Mouse (Mus musculus) liver, embryonic 16.5 days (tissue): ENCODE data around the gene Dvl2. TPM values are rescaled to one million over a fixed set of nuclear protein-coding genes. Genes with fewer than 3 reads are reported as not detected.

ENCODE experiments used
- ATAC-seq: fragments of 200-750 bp; cut with Nextera tagmentation; 2 replicates; pipeline ENCODE4 v1.8.0; 2017; ENCODE audit warnings: low read depth, mild to moderate bottlenecking, moderate number of reproducible peaks, moderate library complexity
- H3K27ac ChIP-seq: fragments of 300-500 bp; sonication (generic); 2 replicates; pipeline ENCODE4 v1.5.1; 2014; ENCODE audit warnings: mild to moderate bottlenecking, low read length
- H3K27me3 ChIP-seq: fragments of 300-500 bp; sonication (generic); 2 replicates; pipeline ENCODE4 v1.6.1; 2014; ENCODE audit warnings: low read depth, low read length, mixed read lengths; ENCODE audit not compliant: control insufficient read depth, insufficient read depth
- H3K36me3 ChIP-seq: fragments of 300-500 bp; sonication (generic); 2 replicates; pipeline ENCODE4 v1.6.1; 2014; ENCODE audit warnings: mild to moderate bottlenecking; ENCODE audit not compliant: control insufficient read depth, insufficient read depth
- H3K4me1 ChIP-seq: fragments of 300-500 bp; sonication (generic); 2 replicates; pipeline ENCODE4 v1.6.1; 2014; ENCODE audit warnings: low read depth, low read length, mixed read lengths; ENCODE audit not compliant: control insufficient read depth
- H3K4me2 ChIP-seq: fragments of 300-500 bp; sonication (generic); 2 replicates; pipeline ENCODE4 v1.6.1; 2014; ENCODE audit warnings: low read depth, low read length, mixed read lengths
- H3K4me3 ChIP-seq: fragments of 300-500 bp; sonication (generic); 2 replicates; pipeline ENCODE4 v1.5.1; 2014; ENCODE audit warnings: low read depth, mild to moderate bottlenecking, low read length
- H3K9ac ChIP-seq: fragments of 300-500 bp; sonication (generic); 2 replicates; pipeline ENCODE4 v1.6.1; 2014; ENCODE audit warnings: low read depth, low read length
- H3K9me3 ChIP-seq: fragments of 300-500 bp; sonication (generic); replicated peaks from 2 replicates; pipeline ENCODE4 v1.6.1; 2016; ENCODE audit warnings: low read length; ENCODE audit not compliant: control insufficient read depth
- WGBS: fragments of 180-500 bp; shearing (Covaris S2); extraction: QIAGEN DNeasy Blood & Tissue Kit; methylation state at CpG from one replicate; pipeline ENCODE4 v1.1.7; 2014; ENCODE audit not compliant: insufficient replicate concordance; 5-methylcytosine and 5-hydroxymethylcytosine counted together
- polyA plus RNA-seq: library from polyadenylated mRNA; unstranded; fragments of >200 nt; fragmentation: Nextera tagmentation; extraction: Ambion mirVana; gene quantifications from 2 replicates; pipeline ENCODE4 v1.2.1, GENCODE M21; 2015

Dvl2 gene
- polyA plus RNA-seq, 1 experiment from 2014 or later, result 5.1 TPM

DNA sequence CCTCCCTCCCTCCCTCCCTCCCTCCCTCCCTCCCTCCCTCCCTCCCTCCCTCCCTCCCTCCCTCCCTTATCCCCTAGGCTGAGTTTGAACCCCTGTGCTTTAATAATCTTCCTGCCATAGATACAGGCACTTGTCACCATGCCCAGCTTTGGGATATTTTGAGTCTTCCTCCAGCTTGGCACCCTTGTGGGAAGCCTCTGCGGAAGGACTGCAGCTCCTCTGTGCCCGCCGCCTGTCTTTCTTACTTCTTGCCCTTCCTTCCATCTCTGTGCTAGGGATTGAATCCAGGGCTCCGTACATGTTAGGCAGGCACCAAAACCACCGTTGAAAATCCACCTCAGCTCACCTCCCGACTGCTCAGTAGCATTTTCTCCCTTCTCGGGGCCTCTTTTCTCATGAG, 39.8 kb downstream of the Dvl2 start:
- Histone ChIP-seq H3K4me1 (no peaks in the 10 kb centered on the region), H3K9me3 (no peaks in the 10 kb centered on the region), H3K36me3 (no peaks in the 10 kb centered on the region), H3K27me3 (no peaks in the 10 kb centered on the region), H3K4me3 (no peak overlapping the region), H3K27ac (no peak overlapping the region), H3K4me2 (no peak overlapping the region), H3K9ac (no peak overlapping the region)
- WGBS, result 52% methylated on average over 7 of the region's 7 CpGs
- no peak for ATAC-seq

DNA sequence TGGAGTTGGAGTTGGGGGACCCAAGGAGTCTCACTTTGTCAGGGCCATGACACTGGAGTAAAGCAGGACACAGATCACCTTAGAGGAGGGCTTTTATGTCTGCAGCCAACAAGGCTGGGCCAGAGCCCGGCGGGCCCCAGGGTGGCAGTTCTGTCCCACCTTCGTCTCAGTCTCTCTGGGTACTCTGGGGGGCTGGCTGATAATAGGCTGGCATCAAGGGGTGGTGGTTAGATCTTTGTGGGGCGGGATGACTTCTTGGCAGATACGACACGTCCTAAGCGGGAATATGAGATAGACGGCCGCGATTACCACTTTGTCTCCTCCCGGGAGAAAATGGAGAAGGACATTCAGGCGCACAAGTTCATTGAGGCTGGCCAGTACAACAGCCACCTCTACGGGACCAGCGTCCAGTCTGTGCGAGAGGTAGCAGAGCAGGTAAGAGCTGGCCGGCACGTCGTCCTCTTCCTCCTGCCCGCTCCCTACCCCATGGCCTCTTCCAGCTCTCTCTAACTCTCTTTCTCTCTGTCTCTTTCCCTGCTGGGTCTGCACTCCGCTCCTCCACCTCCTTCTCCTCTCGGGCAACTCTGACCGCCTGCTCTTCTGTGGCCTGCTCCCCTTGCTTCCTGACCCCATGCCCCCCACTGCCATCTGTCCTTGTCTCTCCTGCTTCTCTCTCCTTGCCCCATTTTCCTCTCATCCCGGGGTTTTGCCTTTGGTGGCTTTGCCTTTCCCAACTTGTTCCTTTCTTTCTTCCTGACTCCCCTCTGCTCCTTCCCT, 42.1 kb downstream of the Dvl2 start:
- 82% methylated on average over 22 of the region's 23 CpGs for WGBS
- H3K36me3 ChIP-seq, result no peaks in the 10 kb centered on the region
- no peak overlapping the region for H3K9ac ChIP-seq
- H3K9me3 ChIP-seq, result no peaks in the 10 kb centered on the region
- no peaks in the 10 kb centered on the region for H3K4me1 ChIP-seq
- no peak overlapping the region for H3K4me3 ChIP-seq
- ATAC-seq, result no peak
- no peak overlapping the region for H3K4me2 ChIP-seq
- H3K27ac ChIP-seq, result no peak overlapping the region
- no peaks in the 10 kb centered on the region for H3K27me3 ChIP-seq

DNA sequence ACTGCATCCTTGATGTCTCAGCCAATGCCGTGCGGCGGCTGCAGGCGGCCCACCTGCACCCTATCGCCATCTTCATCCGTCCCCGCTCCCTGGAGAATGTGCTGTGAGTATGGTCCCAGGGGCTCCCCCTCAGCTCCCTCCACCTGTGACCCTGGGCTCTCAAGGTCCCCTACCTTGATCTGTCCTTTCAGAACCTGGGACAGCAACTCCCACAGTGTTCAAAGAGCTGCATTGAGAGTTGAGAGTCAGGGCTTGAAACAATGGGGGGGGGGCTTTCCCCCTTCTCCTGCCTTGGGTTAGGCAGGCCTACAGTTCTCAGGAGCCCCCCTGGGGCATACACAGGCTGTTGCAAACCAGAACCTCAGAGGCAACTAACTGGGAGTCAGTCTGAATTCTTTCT, 43.3 kb downstream of the Dvl2 start:
- H3K9ac ChIP-seq, result no peak overlapping the region

DNA sequence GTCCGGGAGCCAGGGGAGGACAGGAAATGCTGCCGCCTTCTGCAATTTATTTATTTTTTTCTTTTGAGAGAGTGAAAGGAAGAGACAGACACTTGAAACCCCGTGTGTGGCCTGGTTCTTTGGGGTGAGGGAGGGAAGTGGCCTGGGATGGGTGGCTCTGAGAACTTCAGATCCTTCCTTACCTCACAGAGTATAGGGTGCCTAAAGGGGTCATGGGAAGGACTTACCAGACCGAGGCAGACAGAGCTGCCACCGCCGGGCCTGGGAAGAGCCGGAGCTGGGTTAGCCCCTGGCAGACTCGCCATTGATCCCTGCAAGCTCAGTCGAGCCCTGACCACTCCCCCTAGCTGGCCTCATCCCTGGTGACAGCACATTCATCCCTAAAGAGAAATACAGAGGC, 45.0 kb downstream of the Dvl2 start:
- Histone ChIP-seq H3K9me3 (no peaks in the 10 kb centered on the region), H3K27me3 (no peaks in the 10 kb centered on the region), H3K4me1 (no peaks in the 10 kb centered on the region), H3K36me3 (no peaks in the 10 kb centered on the region), H3K27ac (no peak overlapping the region), H3K4me2 (no peak overlapping the region), H3K9ac (no peak overlapping the region), H3K4me3 (no peak overlapping the region)
- 52% methylated on average over 9 of the region's 9 CpGs for WGBS
- ATAC-seq, result no peak

More for the DNA sequence above, 43.3 kb downstream of the Dvl2 start:
- no peaks in the 10 kb centered on the region for H3K9me3 ChIP-seq
- no peak overlapping the region for H3K4me3 ChIP-seq
- no peaks in the 10 kb centered on the region for H3K27me3 ChIP-seq
- H3K36me3 ChIP-seq, result no peaks in the 10 kb centered on the region
- ATAC-seq, result no peak
- H3K4me2 ChIP-seq, result no peak overlapping the region
- no peak overlapping the region for H3K27ac ChIP-seq
- WGBS, result 87% methylated on average over 7 of the region's 7 CpGs
- no peaks in the 10 kb centered on the region for H3K4me1 ChIP-seq

DNA sequence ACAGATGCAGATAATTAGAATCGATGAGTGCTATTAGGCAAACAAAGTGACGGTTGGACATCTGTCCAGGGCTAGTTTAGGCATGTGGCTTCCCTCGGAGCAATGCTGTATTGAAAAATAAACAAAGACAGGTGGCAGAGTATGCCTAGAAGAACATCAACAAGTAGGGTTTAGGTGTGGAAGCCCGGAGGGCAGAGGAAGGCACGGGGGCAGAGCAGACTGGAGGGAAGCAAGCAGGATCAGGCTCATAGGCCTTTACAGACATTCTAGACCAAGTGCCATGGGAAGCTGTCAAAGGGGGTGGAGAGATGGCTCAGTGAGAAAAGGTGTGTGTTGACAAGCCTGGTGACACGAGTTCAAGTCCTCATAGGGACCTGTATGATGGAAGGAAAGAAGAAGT, 49.0 kb downstream of the Dvl2 start:
- 65% methylated on average over 6 of the region's 6 CpGs for WGBS
- Histone ChIP-seq H3K9me3 (no peaks in the 10 kb centered on the region), H3K4me2 (no peak overlapping the region), H3K4me3 (no peak overlapping the region), H3K4me1 (no peaks in the 10 kb centered on the region), H3K36me3 (no peaks in the 10 kb centered on the region), H3K27me3 (no peaks in the 10 kb centered on the region), H3K9ac (no peak overlapping the region), H3K27ac (no peak overlapping the region)
- ATAC-seq, result no peak

DNA sequence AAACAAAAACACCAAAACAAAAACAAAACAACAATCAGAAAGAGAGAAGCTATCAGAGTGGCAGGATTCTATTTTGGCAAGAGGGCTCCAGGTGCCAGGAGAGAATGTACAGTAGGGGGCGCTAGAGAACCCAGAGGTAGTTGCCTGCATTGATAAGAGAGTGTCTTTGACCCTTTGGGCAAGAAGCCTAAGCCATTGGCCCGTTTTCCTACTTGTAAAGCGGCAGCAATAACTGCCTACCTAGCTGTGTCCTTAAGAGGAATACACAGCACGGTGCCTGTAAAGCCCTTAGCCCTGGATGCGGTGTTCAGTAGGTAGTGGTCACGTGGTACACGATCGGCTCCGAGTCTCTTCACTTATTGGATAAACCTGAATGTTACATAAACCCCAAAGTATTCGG, 49.4 kb downstream of the Dvl2 start:
- Histone ChIP-seq H3K4me1 (no peaks in the 10 kb centered on the region), H3K9me3 (no peaks in the 10 kb centered on the region), H3K4me3 (no peak overlapping the region), H3K4me2 (no peak overlapping the region), H3K27me3 (no peaks in the 10 kb centered on the region), H3K36me3 (no peaks in the 10 kb centered on the region), H3K27ac (no peak overlapping the region), H3K9ac (no peak overlapping the region)
- no peak for ATAC-seq
- WGBS, result 46% methylated on average over 10 of the region's 10 CpGs

DNA sequence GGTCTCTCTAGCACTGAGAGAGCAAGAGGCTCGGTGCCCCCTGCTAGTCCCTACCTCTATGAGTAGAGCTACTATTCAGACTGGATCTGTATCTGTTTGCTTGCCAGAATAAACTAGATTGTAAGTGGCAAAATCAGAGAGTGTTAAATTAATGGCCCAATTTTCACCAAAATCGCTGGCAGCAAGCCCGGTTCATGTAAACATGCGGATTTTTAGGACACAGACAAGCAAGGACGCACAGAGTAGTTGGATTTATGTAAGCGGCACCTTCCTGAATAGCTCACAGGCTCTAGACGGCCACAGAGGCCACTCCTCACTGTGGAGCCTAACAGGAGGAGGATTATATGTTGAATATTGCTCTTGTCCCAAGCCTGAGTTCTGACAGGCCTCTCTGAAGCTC, 52.8 kb downstream of the Dvl2 start:
- Histone ChIP-seq H3K9me3 (no peaks in the 10 kb centered on the region), H3K27ac (no peak overlapping the region), H3K4me3 (no peak overlapping the region), H3K36me3 (no peaks in the 10 kb centered on the region), H3K27me3 (no peaks in the 10 kb centered on the region), H3K9ac (no peak overlapping the region), H3K4me1 (no peaks in the 10 kb centered on the region; the same call in 1 of the 2 replicates), H3K4me2 (no peak overlapping the region)
- ATAC-seq, result no peak
- WGBS, result 51% methylated on average over 7 of the region's 7 CpGs

DNA sequence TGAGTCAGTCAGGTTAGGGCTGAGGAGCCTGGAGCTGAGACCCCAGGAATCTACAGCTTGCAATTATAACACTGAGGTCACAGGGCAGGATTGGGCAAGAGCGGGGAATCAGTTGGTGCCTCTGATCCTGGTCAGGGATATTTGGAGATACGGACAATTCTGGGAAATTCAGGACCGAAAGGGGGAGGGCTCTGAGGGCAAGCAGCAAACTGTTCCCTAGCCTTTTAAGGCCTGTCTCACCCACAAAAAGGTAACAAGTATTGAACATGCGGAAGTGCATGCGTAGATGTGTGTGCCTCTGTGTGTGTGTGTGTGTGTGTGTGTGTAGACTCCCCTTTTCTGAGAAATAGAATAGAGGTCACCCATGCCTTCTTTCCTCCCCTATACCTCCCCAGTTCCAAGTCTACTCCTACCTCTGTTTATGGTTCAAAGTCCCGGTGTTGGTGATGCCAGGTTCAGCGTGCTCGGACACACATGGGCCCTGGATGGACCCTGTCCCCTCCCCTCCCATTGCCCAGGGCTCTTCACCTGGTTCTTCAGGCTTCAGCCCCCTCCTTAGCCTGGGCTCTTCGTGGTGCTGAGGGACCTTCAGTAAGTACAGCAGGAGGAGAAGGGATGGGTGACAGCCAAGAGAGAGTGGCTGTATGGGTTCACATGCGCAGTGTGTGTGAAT, 53.6 kb downstream of the Dvl2 start, which contains the start of gene Asgr1:
TSS of gene Asgr1 (plus strand) at position 188 of the 673 bp plus-strand sequence.
- no peaks in the 10 kb centered on the region for H3K9me3 ChIP-seq
- no peak within 1 kb of the TSS for H3K4me3 ChIP-seq
- H3K4me1 ChIP-seq, result no peaks in the 10 kb centered on the region; the same call in 1 of the 2 replicates
- H3K27ac ChIP-seq, result no peak within 1 kb of the TSS
- no peaks in the 10 kb centered on the region for H3K36me3 ChIP-seq
- H3K9ac ChIP-seq, result no peak within 1 kb of the TSS
- WGBS, result 68% methylated on average over 10 of the region's 10 CpGs
- ATAC-seq, result peak; percentile 60
- no peak within 1 kb of the TSS for H3K4me2 ChIP-seq
- H3K27me3 ChIP-seq, result no peaks in the 10 kb centered on the region

DNA sequence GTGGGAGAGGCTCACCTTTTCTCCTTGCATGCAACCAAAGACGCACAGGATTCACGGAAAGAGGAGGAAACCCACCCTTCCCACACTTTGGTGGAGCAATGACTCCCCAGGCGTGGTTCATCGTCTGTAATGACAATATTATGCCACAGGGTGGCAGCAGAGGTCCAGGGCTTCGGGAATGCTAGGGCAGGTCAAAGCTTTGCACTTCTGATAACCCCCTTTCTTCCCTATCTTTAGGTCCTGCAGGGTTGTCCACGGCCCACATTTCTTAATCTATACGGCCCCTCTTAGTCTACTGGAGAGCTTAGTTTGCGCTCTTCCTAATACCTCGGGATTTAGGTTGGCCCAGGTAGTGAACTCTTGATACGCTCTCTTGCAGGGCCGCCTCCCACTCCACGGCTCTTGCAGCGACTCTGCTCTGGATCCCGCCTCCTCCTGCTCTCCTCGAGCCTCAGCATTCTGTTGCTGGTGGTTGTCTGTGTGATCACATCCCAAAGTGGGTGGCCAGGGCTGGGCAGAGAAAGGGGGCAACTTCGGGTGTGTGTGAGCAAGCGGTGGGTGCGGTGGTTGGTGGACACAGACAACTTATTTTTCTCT, 55.3 kb downstream of the Dvl2 start:
- ATAC-seq, result peak; percentile 40
- Histone ChIP-seq H3K27ac (no peak overlapping the region), H3K4me2 (no peak overlapping the region), H3K36me3 (no peaks in the 10 kb centered on the region), H3K4me1 (no peaks in the 10 kb centered on the region; the same call in 1 of the 2 replicates), H3K4me3 (no peak overlapping the region), H3K9me3 (no peaks in the 10 kb centered on the region), H3K27me3 (no peaks in the 10 kb centered on the region), H3K9ac (no peak overlapping the region)
- WGBS, result 28% methylated on average over 18 of the region's 18 CpGs
